Mouse (Mus musculus) heart, postnatal 25 days (tissue): Measurements from ENCODE around the gene Ambra1. TPM values are rescaled to one million over a fixed set of nuclear protein-coding genes. Genes with fewer than 3 reads are reported as not detected.

ENCODE experiments used
- microRNA-seq: library from miRNA; unstranded; fragments of <30 nt; microRNA quantifications from one replicate; pipeline ENCODE4 v1.2.0, GENCODE M21; 2022
- total RNA-seq, 2 experiments: library from RNA; stranded (reverse); gene quantifications; 2 replicates each; pipeline ENCODE4 v1.2.3; 2021

The Ambra1 gene
- total RNA-seq, 2 experiments from 2014 or later = 14.5 to 16.8 TPM

Small RNA genes lying within 50 kb of the gene (microRNA-seq; reads per million reads assigned to microRNA genes)
- not detected for gene Mir6999

Other genes with a start within 250 kb of the Ambra1 start
- 10 to 100 TPM; 45.0 to 49.6 TPM for gene Ckap5, start 203.4 kb upstream of the Ambra1 start, total RNA-seq
- not detected for gene F2, start 93.7 kb upstream of the Ambra1 start, total RNA-seq
- gene Zfp408, start 80.3 kb upstream of the Ambra1 start, total RNA-seq = 1 to 10 TPM; 5.2 to 5.7 TPM
- gene Arhgap1, start 80.3 kb upstream of the Ambra1 start, total RNA-seq = 10 to 100 TPM; 24.7 to 27.7 TPM
- gene Atg13, start 19.6 kb upstream of the Ambra1 start, total RNA-seq = 10 to 100 TPM; 39.2 to 48.4 TPM
- gene Harbi1, start 19.3 kb upstream of the Ambra1 start, total RNA-seq = 1 to 10 TPM; 5.9 to 6.2 TPM
- gene Chrm4, start 197.1 kb downstream of the Ambra1 start, total RNA-seq = not detected
- 1 to 10 TPM; 4.4 TPM for gene Mdk, start 202.2 kb downstream of the Ambra1 start, total RNA-seq
- gene Gm9821, start 215.6 kb downstream of the Ambra1 start, total RNA-seq = not detected
- 10 to 100 TPM; 37.7 to 46.9 TPM for gene Dgkz, start 245.7 kb downstream of the Ambra1 start, total RNA-seq